Mouse (Mus musculus) ES-E14 (cell line): ENCODE data around the gene Tmem183a.

Experiments used
- CHD2 ChIP-seq: IDR thresholded peaks from 2 replicates; pipeline ENCODE4 v1.6.1; 2014; ENCODE audit warnings: mild to moderate bottlenecking, low read depth, low read length, inconsistent platforms
- MAFK ChIP-seq: IDR thresholded peaks from 2 replicates; pipeline ENCODE4 v1.6.1; 2014; ENCODE audit warnings: mild to moderate bottlenecking, low read depth, low read length, inconsistent platforms; ENCODE audit not compliant: insufficient read depth
- ZNF384 ChIP-seq: IDR thresholded peaks from 2 replicates; pipeline ENCODE4 v1.6.1; 2012; ENCODE audit warnings: low read depth, low read length, inconsistent platforms

- no peak for TF ChIP-seq CHD2
- TF ChIP-seq MAFK = no peak
- TF ChIP-seq ZNF384 = no peak
These were observed 17.5 kb downstream of the Tmem183a start for GRCm38 (mm10) chr1:134344005-134344950.
